Mouse (Mus musculus) adipocyte (in vitro differentiated cells): ENCODE results near the gene Wwp2.

Experiments used
- DNase-seq: peaks from one replicate; pipeline ENCODE4 v3.0.0-alpha.2; 2016; ENCODE audit warnings: low spot score

Gene Wwp2

DNA sequence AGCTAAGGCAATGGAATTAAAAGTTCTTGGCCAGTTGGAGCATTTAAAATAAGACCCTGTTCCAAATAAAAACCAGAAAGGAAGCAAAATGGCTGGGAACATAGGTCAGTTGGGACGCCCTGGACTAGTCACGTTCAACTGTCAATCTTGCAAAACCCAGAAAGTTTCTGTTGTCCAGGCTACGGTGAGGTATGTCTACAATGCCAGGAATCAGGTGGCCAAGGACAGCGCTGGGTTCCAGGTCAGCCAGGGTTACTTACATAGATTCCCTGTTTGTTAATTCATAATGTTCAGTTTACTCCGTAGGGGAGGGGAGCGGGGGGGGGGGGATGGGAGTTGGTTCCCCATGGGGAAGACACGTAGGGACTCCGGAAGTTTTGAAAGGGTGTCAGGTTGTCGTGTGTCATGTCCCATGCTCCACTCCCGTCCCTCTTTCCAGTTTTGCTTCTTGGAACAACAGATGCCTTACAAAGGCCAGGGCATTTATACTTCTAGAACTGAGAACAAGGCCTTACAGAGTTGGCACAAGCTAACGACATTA is 674 bp upstream of the Wwp2 start:
- no peak for DNase-seq

DNA sequence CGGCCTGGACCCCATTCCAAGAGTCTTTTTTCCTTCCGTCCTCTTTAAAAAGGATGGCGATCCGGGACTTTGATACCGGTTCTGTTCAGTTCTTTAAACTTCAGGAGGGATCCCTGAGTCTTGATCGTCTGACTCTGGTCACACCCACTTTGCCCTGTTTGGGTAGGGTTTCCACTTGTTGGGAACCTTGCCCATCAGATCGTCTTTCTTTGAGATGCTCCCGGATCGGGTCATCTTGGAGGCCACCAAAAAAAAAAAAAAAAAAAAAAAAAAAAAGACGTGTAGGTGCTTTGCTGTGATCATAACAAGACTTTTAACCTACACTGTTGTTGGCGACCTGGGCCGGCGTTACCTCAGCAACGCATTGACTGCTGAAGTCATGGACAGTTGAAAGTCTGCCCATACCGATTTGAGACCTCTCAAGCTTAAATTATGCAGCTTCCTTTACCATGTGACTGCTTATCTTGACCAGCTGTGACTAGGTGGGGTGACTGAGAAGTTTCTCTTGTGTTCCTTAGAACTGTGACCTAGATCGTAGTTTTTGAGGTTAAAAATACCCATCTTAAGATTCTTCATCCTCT is 766 bp downstream of the Wwp2 start:
- peak; percentile 85 for DNase-seq

DNA sequence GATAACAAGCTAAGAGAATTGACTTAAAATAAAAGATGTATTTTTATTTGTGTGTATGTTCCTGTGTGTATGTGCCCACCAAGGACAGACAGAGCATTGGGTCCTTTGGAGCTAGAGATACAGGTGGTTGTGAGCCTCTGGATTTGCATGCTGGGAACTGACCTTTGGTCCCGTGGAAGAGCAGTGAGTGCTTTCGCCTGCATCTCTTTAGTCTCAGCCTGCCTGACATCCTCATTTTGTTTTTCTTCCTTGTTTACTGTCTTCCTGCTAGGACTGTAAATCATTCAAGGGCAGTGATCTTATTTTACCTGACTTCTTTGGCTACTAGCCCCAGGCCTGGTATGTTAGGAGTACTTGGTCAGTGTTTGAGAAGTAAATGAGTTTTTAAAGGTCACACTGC is 1.5 kb downstream of the Wwp2 start:
- DNase-seq: peak; percentile 39

DNA sequence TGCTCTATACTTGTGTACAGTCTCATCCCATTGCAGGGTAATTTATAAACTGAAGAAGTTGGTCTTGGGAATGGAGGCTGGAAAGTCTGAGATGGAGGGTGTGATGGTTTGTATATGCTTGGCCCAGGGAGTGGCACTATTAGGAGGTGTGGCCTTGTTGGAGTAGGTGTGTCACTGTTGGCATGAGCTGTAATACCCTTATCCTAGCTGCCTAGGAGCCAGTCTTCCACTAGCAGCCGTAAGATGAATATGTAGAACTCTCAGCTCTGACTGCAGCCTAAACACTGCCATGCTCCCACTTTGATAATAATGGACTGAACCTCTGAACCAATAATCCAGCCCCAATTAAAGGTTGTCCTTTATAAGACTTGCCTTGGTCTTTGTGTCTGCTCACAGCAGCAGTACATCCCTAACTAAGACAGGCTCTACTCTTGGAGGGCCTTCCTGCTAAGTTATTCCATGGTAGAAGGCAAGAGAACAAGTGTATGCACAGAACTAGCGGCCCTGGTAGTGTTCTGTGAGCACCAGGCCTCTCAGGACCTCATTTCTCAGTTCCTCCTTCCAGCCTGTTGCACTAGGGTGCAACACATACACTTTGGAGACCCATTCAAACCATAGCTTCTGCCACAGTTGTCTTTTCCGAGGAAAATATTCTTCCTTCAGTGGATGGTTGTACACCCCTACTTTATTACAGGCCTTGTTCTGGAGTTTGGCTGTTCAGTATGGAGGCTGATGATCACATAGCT is 3.9 kb downstream of the Wwp2 start:
- DNase-seq: no peak

DNA sequence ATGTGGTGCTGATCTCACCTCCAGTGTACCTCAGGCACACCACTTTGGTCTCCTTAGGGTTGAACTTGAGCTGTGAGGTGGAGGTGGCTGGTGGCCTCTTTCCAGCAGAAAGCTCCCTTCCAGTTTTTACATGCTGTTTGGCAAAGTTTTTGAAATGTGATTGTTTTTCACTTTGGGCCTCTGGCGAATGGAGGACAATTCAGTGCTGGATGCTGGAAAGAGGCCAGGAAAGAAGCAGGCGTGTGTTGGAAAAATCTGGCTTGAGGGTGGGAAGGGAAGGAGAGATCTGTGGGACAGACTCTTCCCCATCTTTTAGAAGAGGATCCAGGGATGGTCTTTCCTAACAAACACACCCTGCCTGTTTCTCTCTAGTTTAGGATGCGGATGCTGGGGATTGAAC is 8.5 kb downstream of the Wwp2 start:
- peak; percentile 53 for DNase-seq

DNA sequence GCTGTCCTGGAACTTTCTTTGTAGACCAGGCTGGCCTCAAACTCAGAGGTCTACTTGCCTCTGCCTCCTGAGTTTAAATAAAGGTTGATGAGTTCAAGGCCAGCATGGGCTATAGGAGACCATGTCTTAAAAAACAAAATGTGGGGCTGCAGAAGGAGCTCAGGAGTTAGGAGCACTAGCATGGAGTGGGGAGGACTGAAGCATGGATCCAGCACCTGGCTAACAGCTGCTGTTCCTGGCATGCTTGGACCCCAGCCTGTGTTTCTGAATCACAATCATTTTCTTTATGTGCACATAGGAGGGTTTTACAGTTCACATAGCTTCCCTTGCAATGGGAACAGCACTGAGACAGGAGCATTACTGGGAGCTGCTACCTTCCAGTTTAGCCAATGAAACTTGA is 11.5 kb downstream of the Wwp2 start:
- no peak for DNase-seq

DNA sequence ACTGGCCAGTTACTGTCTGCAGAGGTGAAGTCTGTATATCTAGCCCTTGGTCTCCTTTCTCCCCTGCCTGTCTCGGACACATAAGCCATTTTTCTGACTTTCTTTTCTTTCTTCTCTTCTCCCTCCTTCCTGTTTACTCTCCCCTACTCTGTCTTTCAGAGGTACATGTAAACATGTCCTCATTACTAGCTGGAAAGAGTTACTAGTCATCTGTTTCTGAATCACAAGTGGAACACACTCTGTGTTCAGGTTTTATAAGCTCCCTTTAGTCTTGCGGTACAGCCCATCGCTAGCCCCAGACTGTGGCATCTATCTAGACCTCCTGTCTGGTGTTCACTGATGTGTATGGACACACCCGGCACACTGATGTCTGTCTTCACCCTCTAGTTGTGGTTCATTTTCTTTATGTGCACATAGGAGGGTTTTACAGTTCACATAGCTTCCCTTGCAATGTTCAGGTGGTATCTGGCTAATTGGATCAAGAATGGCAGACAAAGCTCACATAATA is 12.3 kb downstream of the Wwp2 start:
- DNase-seq: no peak

DNA sequence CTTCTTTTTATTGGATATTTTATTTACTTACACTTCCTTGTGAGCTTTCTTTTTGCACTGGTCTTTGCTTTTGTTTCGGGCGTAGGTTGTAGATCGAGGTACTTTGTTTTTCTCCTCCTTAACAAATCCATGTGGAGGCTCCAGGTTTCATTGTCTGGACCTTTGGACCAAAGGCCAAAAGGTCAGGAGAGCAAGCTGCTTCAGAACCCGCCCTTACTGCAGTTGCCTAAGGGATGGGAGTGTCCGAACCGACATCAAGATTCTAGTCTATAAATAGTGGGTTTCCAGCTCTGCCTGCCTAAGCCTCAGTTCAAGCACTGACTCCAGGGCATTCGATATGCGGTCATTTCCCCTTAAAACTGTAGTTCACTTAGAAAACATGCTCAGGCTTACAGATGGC is 13.0 kb downstream of the Wwp2 start:
- no peak for DNase-seq

DNA sequence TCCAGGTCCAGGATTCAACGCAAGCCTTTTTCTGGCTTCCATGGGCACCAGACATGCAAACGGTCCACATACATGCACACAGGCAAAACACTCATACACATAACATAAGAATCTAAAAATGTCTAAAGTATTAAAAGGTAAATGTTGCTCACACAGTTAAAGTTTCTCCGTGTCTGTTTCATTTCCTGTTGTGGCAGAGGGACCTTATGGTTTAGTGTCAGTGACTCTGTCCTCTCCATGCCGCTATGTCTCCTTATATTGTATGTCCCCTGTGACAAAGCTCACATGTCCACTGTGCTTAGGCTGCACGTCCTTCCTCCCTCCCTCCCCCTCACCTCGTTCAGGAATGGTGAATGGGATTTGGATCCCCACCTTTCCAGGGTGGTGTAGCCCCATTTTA is 13.5 kb downstream of the Wwp2 start:
- DNase-seq: no peak

DNA sequence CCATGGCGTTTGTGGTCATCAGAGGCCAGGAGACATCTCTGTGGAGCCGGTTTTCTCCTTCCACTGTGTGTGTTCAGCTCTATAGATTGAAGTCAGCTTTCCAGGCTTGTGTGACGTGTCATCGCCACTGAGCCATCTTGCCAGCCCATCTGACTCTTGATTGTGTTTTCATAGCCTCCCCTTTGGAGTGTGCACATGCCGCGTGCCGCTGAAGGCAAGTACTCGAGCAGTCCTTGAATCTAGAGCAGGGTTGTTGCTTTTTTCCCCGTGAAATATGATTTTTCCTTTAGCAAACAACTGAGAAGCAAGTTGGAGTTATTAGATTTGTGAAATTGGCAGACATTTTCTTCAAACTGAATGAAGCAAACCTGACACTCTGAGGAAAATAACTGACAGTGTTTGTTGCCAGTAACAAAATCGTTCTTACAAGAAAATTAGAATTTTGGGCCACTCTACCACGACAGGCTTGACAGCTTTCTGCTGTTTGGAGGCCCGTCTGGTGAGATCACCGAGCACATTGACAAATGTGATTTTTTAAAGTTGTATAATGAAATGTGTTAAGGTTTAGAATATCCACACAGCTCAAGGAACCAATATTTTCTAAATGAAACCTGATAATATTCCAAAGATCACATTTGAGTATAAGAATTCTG is 15.4 kb downstream of the Wwp2 start:
- no peak for DNase-seq

DNA sequence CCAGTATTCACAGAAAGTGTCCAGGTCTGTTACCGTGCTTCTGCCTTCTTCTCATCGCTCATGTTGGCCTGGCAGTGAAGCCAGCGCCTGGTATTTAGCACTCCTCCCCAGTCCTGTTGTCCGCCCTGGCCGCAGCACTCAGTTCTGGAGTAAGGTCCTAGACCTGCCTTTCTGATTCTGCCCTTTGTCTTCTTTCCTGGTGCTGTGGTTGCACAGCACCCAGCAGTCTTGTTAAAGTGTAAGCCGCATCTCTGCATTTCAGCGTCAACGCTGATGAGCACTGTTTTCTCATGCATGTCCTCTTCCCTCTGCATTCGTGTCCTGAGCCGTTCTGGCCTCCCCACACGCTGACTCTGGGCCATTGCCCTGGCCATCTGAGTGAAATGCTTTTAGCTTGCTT is 17.2 kb downstream of the Wwp2 start:
- DNase-seq: no peak

DNA sequence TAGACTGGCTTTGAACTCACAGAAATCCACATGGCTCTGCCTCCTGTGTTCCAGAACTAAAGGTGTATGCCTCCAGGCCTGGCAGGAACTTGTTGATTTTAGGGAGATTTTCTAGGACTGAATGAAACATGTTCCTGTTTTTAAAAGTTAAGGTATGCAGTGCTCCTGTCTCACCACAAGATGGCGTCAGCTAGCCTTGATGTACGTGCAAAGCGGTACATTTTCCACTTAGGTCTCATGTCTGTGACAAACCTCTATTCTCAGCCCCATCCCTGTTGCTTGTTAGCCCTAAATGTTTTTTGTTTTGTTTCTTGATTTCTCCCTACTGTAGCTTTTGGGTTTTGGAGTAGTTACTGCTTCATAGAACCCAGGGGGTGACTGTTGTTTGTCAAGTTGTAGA is 19.1 kb downstream of the Wwp2 start:
- DNase-seq: peak; percentile 74

DNA sequence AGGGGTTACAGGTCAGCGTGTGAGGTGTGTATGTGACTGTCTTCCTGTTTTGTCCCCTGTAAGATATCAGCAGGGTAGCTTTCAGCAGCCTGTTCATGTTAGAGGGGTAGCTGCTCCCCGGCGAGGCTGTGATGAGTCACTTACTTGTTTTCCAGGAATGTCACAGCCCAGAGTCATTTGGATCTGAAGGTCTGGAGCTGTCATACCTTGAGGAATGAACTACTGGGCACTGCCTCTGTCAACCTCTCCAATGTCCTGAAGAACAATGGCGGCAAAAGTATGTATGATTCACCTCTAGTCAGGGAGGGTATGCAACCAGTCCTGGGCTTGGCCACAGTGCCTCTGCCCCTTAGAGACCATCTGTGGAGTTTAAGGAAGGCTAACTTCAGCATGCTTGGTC is 21.6 kb downstream of the Wwp2 start:
- DNase-seq: no peak

DNA sequence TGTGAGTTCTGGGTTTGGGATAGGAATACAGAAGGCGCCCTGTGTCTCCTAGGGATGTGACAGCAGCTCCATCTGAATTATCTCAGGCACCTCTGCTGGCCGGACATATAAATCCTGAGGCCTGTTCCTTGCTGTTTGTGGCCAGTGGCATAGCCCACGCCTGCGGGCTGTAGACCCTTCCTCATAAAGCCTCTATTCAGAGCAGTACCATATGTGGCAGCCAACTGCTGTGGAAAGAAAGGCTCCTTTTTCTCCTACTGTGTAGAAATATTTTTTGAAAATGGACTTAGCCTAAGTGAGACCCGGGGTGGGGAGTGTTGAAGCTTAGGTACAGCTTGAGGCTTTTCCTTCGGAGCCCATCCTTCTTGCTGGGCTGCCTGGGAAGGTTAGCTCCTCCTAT is 22.1 kb downstream of the Wwp2 start:
- DNase-seq: no peak

DNA sequence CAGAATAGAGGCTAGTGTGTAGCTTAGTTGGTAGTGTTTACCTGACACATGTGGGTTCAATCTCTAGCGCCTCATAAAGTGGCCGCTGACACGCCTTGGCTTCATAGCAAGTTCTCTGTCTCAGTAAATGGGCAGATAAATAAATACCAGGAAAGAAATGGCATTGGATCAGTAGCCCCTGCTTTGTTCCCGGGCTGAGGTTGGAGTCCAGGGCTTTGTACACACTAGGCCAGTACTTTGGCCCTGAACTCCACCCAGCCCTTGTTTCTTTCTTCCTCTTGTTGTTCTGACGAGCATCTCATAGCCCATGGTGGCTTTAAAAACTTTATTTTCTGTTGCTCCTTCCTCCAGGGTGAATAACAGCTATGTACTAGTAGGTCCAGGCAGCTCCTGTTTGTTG is 26.3 kb downstream of the Wwp2 start:
- DNase-seq: no peak

DNA sequence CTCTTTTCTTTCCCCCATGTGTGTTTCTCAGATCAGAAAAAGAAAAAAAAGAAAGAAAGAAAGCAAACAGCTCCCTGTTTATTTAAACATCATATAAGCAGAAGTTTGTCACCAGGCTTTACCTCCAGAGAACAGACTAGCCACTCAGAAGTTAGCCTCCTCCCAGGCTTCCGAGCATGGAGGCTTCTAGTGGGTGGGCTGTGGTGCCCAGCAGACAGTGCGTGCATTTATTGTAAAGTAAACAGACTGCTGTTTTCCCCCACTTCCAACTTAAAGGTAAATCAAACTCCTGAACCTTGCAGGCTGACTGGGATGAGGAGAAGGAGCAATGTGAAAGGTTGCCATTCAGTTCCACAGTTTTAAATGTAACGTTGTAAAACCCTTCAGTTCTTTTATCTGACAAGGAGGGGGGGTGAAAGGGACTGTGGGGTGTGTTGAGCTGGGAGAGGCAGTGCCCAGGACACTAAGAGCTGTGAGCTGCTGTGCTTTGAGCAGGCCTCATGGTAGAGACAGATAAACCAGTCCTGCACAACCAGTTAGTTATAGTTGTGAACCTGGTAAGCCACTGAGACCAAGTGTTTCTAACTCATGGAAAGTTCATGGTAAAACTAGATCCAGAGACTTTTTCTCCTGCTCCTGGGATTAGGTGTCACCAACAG is 29.3 kb downstream of the Wwp2 start:
- DNase-seq: no peak

DNA sequence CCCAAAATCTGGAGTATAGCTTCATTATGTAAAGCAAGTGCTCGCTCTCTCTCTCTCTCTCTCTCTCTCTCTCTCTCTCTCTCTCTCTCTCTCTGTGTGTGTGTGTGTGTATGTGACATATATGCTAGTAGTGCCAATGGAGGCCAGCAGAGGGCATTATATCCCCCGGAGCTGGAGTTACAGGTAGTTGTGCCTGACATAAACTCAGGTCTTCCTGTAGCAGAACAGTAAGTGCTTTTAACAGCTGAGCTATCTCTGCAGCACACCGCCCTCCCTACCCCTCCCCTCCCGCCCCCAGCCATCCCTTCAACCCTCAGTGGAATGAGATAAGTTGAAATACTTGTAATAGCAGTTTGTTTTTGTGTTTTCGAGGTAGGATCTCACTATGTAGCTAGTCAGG is 30.5 kb downstream of the Wwp2 start:
- DNase-seq: no peak

DNA sequence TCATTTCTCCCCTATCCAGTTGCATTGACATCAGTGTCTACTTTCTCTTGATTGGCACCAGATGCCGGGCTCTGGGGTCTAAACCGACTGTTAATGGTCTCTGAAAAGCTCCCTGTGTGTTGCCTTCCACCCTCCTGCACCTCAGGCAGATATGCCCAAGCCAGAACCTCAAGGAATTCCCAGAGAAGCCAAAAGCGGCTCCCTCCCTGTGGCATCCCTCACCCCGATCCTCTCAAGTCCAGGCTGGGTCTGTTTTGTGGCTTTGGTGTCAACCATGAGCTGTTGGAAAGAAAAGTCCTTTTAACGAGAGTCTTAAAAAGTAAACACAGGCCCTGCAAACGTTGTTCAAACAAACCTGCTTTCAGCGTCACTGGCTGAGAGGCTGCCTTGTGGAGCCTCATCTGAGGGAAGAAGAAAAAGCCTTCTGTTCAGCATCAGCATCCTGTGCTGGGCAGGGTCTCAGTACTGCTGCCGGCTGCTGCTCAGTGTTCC is 32.7 kb downstream of the Wwp2 start:
- DNase-seq: no peak

DNA sequence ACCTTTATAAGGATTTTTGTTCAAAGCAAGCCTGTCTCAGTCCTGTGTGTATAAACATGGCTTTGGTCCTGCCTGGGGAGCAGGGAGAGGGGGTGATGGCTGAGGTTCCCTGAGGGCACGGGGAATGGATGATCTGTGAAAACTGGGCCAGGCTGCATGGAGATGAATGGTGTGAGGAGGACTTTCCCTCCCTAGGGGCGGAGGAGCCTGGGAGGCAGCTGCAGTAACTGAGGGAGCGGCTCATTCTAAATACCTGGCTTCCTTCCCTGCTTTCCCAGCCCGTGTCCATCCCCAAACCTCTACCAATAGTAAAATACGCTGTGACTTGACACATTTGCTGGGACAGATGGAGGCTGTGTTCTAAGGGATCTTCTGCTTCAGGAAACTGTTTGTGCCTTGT is 34.1 kb downstream of the Wwp2 start:
- DNase-seq: no peak

DNA sequence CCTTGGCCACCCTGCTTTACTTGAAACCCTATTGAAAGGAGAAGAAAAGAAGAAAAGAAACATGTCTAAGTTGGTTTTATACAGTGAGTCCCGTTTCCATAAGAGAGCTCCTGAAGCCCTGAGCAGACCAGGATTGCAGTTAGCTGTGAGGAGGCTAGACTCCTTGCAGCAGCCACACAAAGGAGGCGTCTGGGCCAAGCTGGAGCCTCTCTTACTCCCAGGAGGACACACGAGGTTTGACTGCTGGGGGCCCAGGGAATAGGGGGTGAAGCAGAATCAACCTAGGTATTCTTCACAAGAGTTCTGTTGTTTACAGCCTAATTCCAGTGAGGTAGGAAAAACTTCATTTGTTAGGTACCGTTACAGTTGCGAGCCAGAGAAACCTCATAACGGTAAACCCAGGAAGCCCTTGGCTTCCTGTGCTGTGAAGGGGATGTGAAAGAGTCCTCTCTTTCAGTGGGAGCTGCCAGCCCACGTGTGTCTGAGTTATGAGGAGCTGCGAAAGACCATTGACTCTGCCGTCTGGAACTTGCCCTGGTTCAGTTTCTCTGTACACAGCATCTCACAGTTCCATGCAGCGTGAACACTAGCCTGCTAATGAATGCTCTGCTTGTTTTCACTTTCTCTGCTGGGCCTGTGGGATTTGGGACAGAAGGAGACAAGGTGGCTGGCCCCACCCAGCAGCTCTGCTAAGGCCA is 36.4 kb downstream of the Wwp2 start:
- no peak for DNase-seq

DNA sequence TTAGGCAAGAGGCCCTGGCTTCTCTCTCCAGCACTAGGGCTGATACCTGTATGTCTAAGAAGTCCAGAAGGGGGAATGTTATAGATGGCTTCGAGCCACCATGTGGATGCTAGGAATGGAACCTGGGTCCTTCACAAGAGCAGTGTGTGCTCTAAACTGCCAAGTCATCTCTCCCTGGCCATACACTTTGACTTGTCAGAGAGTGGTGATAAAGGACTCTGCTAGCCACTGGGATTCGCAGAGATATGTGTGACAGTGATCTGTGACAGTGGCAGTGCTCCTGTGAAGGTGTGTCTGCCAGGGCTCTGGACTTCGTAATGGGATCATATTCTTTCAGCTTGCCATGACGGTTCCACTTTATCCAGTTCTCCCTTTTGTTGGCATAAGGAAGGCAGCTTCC is 37.2 kb downstream of the Wwp2 start:
- no peak for DNase-seq

DNA sequence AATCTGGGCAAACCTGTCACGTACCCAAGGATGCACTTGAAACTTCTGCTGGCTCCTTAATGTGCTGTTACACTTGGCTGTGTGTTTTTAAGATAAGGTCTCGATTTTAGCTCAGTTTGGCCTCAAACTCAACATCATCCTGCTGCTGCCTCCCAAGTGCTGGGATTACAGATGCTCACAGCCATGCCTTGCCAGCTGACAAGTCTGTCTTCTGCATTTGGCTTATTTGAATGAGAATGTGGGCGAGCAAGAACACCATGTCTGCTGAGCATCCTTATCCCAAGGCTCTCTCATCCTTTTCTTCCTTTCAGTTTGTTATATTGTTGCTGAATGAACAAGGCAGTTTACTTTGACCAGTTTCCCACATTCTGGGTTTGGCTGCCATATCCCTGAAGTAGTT is 39.4 kb downstream of the Wwp2 start:
- DNase-seq: no peak
